Mouse (Mus musculus) liver, embryonic 14.5 days (tissue): ENCODE results near the gene Cd96.

Experiments used
- CTCF ChIP-seq: IDR thresholded peaks from 2 replicates; pipeline ENCODE4 v1.5.1; 2016; ENCODE audit warnings: antibody characterized with exemption, low read depth, control low read depth
- EP300 ChIP-seq: IDR thresholded peaks from 2 replicates; pipeline ENCODE4 v1.6.1; 2016; ENCODE audit warnings: antibody characterized with exemption, low read depth

- TF ChIP-seq CTCF: no peak
- no peak for TF ChIP-seq EP300
Measured at GRCm38 (mm10) chr16:46107431-46107830, 12.6 kb downstream of the Cd96 start.
